Mouse (Mus musculus) large intestine, adult 2 months (tissue): ENCODE measurements around the gene Gm11549. TPM values are rescaled to one million over a fixed set of nuclear protein-coding genes. Genes with fewer than 3 reads are reported as not detected.

Experiments used
- polyA plus RNA-seq: library from polyadenylated mRNA; depleted of rRNA; stranded (reverse); fragments of >200 nt; gene quantifications from 2 replicates; pipeline ENCODE4 v1.2.3, GENCODE M21; 2012; rRNA removed

Gm11549 gene
- polyA plus RNA-seq, 1 experiment, result 0.05 TPM

Other genes with a start within 250 kb of the Gm11549 start
- 142 and 157 TPM in 2 replicates for gene Anxa5, start 45.9 kb downstream of the Gm11549 start, polyA plus RNA-seq
- gene 1810062G17Rik, start 45.9 kb downstream of the Gm11549 start, polyA plus RNA-seq, result 0.73 and 0.95 TPM in 2 replicates
- 14.5 and 14.9 TPM in 2 replicates for gene Exosc9, start 30.8 kb upstream of the Gm11549 start, polyA plus RNA-seq
- 44.1 and 60.0 TPM in 2 replicates for gene Ccna2, start 50.3 kb upstream of the Gm11549 start, polyA plus RNA-seq
- 0.77 and 1.2 TPM in 2 replicates for gene Bbs7, start 91.7 kb upstream of the Gm11549 start, polyA plus RNA-seq
- gene Trpc3, start 168.4 kb upstream of the Gm11549 start, polyA plus RNA-seq, result 1.7 and 1.9 TPM in 2 replicates